Mouse (Mus musculus) left cerebral cortex, postnatal 36 days (tissue): ENCODE measurements at regions not wholly inside any gene's neighbourhood (a gene's known extent, or its start where the extent isn't known, plus 50 kb on each side); places are given as distances from the start of the nearest gene placed in this dataset.
A peak's percentile ranks its signal among the peaks of the same experiment; 100 is the strongest.

ENCODE experiments used
- DNase-seq, 2 experiments: peaks; one replicate each; pipeline ENCODE4 v3.0.0; 2021 to 2022; ENCODE audit warnings: low spot score in 2 of 2, mixed read lengths in 1 of 2
- intact Hi-C: fragments of 180-260 bp; cut with DNase I; formaldehyde crosslinking; loops from one replicate; pipeline ENCODE4 v1.15.1; 2025

DNA sequence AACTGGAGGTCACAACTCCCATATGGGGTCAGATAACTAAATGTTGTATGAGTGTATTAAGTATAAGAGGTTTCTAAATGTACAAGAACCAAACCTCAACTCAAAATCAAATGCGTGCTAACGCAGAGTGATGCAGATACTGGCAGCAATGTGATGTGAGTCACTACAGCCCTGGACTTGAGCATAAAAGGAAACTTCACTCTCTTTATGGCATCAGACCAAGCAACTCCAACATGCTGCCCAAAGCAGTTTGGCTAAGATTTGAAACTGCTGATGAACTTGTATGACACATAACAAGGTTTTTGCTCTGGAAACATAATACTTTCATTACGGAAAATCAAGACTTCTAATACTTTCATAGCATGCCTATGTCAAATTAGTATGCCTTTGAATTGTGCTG is 598.8 kb downstream of the Psat1 start:
- intact Hi-C loops, result no loop called here
- DNase-seq, result no peak

DNA sequence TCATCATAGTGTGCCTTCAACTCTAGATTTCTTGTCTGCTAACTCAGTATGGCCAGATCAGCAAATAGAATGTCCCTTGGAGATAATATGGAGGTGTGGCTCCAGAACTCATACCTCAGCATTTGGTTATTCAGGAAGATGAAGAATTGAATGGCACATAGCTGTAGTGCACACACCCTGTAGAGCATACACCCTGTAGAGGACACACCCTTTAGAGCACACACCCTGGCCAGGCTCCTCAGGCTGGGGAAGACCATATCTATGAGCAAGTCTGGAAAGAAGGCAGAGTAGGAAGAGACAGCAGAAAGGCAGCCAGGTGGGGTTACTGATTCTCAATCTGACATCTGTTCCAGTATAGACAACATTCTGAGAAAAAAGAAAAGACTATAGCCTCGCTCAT is 604.9 kb downstream of the Psat1 start:
- intact Hi-C loops, result no loop called here
- DNase-seq, result no peak

DNA sequence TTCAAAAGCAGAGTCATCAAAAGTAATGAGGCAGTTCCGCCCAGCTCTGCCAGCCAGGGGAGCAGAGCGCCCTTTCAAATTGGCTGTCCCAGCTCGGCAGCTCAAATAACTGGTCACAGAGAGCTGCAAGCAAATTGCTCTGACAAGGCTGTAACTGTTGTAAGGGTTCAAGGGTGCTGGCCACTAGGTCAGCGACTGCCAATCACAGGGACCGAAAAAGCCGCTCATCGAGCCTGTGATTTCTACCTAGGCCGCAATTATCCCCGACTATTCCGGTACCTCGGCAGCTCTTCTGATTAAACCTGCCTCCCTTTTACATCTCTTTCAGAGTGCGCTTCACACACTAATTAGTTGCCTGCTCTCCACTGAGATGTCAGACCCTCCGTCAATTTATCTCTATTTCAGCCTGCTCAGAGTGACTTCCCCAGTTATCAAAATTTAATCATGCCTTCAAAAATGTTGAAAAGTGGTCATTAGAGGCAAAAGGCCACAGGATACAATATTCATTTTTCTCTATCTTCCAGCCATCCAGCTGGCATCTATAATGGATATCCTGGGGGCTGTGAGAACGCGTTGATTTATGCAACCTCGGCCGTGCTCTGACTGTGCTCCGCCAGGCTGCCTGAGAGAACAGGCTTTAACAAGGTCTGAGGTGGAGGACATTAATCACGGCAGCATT is 606.7 kb downstream of the Psat1 start:
- DNase-seq, result peak in 1 of 2 experiments; percentile 7
- intact Hi-C loops, result no loop called here

GRCm38 (mm10) chr19:15339979-15340304 is 607.2 kb downstream of the Psat1 start:
- intact Hi-C loops, result no loop called here
- no peak for DNase-seq

- intact Hi-C loops, result no loop called here
- DNase-seq, result peak; percentile 47 to 58
These were observed 617.0 kb downstream of the Psat1 start for GRCm38 (mm10) chr19:15330155-15330554.

GRCm38 (mm10) chr19:15299474-15299873 is 647.7 kb downstream of the Psat1 start:
- intact Hi-C loops, result no loop called here
- DNase-seq, result no peak

GRCm38 (mm10) chr19:15285016-15285415 is 662.1 kb downstream of the Psat1 start:
- intact Hi-C loops, result no loop called here
- no peak for DNase-seq

DNA sequence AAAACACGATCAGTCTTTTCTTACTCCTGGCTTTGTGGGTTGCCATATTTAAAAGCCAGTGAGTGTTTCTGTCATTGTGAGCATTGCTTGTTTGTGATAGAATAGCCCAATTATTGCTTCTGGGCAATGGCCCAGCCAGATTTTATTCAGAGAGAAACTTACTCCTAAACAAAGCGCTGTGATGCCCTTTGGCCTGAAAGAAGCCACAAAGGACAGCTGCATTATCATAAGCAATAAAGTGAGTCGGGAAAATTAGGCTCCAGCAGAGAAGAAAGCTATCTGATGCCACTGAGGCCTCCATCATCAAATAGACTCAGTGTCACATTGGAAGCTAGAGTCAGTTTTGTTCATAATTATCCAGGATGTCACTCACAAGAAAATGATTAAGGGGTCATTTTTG is 644.9 kb upstream of the Tle4 start:
- intact Hi-C loops, result no loop called here
- no peak for DNase-seq

GRCm38 (mm10) chr19:15230129-15230927 is 632.5 kb upstream of the Tle4 start:
- intact Hi-C loops, result no loop called here
- no peak for DNase-seq

- intact Hi-C loops, result no loop called here
- DNase-seq, result peak in 1 of 2 experiments; percentile 24
These were observed 619.5 kb upstream of the Tle4 start for GRCm38 (mm10) chr19:15217387-15217786.

- DNase-seq, result peak in 1 of 2 experiments; percentile 10
- intact Hi-C loops, result no loop called here
These were observed 616.8 kb upstream of the Tle4 start for GRCm38 (mm10) chr19:15214651-15215050.

GRCm38 (mm10) chr19:15212881-15213280 is 615.0 kb upstream of the Tle4 start:
- intact Hi-C loops, result no loop called here
- DNase-seq, result no peak

GRCm38 (mm10) chr19:15203039-15203438 is 605.2 kb upstream of the Tle4 start:
- no peak for DNase-seq
- intact Hi-C loops, result no loop called here

DNA sequence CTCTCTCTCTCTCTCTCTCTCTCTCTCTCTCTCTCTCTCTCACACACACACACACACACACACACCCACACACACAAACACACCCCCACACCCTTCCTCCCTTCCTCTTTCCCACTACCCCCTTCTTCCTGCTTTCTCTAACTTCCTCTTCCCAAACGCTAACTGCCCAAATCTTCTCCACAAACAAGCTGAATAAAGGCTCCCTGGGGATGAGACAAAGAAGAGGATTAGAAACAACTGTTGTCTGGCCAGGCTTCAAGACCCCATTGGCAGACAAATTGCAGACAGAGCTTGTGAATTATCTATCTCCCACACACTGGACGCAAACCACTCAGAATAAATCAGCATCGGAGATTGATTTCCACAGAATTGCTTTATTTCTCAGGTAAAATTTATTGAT is 603.4 kb upstream of the Tle4 start:
- intact Hi-C loops, result no loop called here
- DNase-seq, result no peak

- intact Hi-C loops, result no loop called here
- DNase-seq, result no peak
These were observed 602.9 kb upstream of the Tle4 start for GRCm38 (mm10) chr19:15200792-15201191.

DNA sequence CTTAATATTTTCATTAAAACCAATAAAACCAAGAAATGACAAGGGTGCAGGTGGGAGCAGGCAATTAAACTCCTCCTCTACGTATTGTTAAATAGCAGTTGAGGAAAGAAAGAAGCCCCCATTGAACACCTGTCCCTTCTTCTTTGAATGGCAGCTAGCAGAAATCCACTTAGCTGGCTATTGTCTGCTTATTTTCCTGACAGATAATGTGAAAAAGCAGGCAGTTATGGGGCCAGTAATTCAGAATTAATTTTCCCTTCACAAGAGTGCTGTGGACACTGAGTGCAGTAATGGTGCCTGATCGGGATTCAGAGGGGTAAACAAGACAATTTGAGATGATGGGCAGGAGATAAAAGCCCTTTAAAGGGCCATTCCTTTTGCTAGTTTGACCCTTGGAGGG is 602.5 kb upstream of the Tle4 start:
- intact Hi-C loops, result no loop called here
- DNase-seq, result no peak

DNA sequence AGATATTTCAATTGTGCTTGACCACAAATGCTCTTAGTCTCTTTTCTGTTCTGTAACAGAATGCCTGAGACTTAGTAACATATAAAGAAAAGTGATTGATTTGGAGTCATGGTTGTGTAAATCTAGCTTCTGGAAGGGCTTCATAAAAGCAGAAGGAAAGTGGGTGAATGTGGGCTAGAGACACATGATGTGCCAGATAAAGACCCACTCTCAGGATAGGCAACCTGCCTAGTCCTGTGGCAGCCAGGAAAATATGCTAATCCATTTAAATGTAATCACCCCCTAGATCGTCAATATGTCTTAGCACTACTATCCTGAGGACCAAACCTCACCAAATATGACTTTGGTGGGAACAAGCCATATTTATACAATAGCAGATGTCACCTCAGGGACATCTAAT is 601.8 kb upstream of the Tle4 start:
- intact Hi-C loops, result no loop called here
- DNase-seq, result no peak

DNA sequence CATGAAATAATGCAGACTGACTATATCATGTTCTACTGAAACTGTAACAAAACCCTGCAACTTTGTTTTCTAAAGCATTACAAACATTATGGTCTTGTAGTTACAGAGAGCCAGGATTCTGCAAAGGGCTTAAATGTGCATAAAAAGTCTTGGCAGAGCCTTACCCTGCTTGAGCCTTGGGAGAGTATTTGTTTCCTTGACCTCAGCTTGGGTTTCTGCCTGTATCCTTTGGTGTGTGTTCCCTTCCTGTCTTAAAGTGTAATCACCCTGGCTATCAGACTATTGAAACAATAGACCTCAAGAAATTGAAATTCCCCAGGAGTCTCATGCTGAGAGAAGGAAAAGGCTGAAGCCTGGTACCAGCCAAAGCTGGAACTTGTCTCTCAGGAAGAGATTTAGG is 577.4 kb upstream of the Tle4 start:
- intact Hi-C loops, result no loop called here
- DNase-seq, result no peak

- intact Hi-C loops, result no loop called here
- no peak for DNase-seq
These were observed 575.5 kb upstream of the Tle4 start for GRCm38 (mm10) chr19:15173301-15173700.

DNA sequence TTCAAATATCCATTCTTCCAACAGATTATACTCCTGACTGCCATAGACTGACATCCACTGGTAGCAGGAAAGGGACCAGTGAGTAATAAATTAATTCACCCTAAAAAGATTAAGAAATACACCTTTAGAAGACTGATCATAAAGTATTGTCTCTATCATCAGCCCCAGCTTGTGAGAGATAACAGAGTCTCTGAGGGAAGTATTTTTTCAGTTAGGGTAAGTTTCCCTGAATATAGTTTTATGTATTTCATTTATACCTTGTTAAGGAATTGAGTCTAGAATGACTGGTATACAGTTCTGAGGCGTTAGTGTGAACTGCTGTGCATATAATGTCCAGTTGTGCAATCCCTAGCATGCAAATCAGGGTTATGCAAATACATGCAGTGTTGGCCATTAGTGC is 569.3 kb upstream of the Tle4 start:
- DNase-seq, result no peak
- intact Hi-C loops, result no loop called here

DNA sequence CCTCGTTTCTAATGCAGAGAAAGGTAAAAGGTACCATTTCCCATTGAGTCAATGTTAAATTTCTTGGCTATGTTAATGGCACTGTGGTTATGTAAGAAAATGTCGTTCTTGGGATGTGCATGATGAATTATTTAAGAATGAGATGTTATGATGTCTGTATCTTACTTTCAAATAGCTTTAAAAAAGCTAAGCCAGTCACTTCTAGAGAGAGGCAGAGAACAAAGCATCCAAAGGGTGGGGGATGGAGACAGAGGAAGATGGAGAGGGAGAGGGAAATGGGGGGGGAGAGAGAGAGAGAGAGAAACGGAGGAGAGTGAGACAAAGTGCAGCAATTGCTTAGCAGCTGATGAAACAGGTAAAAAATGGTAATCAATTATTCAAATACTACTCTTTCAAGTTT is 562.8 kb upstream of the Tle4 start:
- no peak for DNase-seq
- intact Hi-C loops, result no loop called here

DNA sequence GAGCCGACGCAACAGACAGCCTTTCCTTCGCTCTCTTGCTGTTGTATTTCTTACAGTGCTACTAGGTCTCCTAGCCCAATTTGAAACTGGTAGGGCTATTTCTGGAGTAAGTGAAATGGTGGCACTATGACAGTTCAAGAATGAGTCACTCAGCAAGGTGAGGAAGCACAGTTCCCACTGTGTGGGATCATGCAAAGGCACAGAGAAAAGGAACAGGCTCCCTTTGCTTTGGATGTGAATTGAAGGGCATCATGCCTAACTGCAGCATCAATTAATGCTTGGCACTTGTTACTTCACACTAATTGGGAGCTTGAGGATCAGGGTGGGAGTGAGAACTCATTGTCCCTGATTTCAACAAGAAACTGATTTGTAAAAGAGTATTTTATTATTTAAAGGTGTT is 560.8 kb upstream of the Tle4 start:
- DNase-seq, result peak; percentile 11 to 20
- intact Hi-C loops, result no loop called here
